Mouse (Mus musculus) hindbrain, embryonic 14.5 days (tissue): ENCODE results near the gene Lrrc45. TPM values are rescaled to one million over a fixed set of nuclear protein-coding genes. Genes with fewer than 3 reads are reported as not detected.
"Not testable (repeated sequence)": the region's sequence is repeated elsewhere in the genome, so short reads cannot be mapped to it uniquely, and the experiment has no call there.

ENCODE experiments used
- ATAC-seq: fragments of 200-750 bp; cut with Nextera tagmentation; 2 replicates; pipeline ENCODE4 v1.8.0; 2017; ENCODE audit warnings: moderate number of reproducible peaks, mild to moderate bottlenecking, moderate TSS enrichment, moderate library complexity; ENCODE audit not compliant: low FRiP score
- DNase-seq: peaks from one replicate; pipeline ENCODE4 v3.0.0-alpha.2; 2015; ENCODE audit warnings: low spot score
- H3K27ac ChIP-seq: fragments of 300-500 bp; sonication (generic); 2 replicates; pipeline ENCODE4 v1.5.1; 2014; ENCODE audit warnings: mild to moderate bottlenecking, moderate library complexity
- H3K27me3 ChIP-seq: fragments of 300-500 bp; sonication (generic); 2 replicates; pipeline ENCODE4 v1.6.1; 2014; ENCODE audit warnings: mild to moderate bottlenecking, low read length, mixed read lengths; ENCODE audit not compliant: control insufficient read depth, insufficient read depth
- H3K36me3 ChIP-seq: fragments of 300-500 bp; sonication (generic); replicated peaks from 2 replicates; pipeline ENCODE4 v1.6.1; 2014; ENCODE audit not compliant: control insufficient read depth, insufficient read depth
- H3K4me1 ChIP-seq: fragments of 300-500 bp; sonication (generic); replicated peaks from 2 replicates; pipeline ENCODE4 v1.6.1; 2014; ENCODE audit warnings: antibody characterized with exemption, low read length, mixed read lengths; ENCODE audit not compliant: control insufficient read depth, insufficient read depth
- H3K4me2 ChIP-seq: fragments of 300-500 bp; sonication (generic); replicated peaks from 2 replicates; pipeline ENCODE4 v1.6.1; 2014; ENCODE audit warnings: mild to moderate bottlenecking, moderate library complexity
- H3K4me3 ChIP-seq: fragments of 300-500 bp; sonication (generic); replicated peaks from 2 replicates; pipeline ENCODE4 v1.5.1; 2014; ENCODE audit warnings: mild to moderate bottlenecking, low read length
- H3K9ac ChIP-seq: fragments of 300-500 bp; sonication (generic); 2 replicates; pipeline ENCODE4 v1.6.1; 2014
- H3K9me3 ChIP-seq: fragments of 300-500 bp; sonication (generic); 2 replicates; pipeline ENCODE4 v1.6.1; 2016; ENCODE audit warnings: low read length; ENCODE audit not compliant: control insufficient read depth
- WGBS: fragments of 180-500 bp; shearing (Covaris S2); extraction: QIAGEN DNeasy Blood & Tissue Kit; methylation state at CpG from one replicate; pipeline ENCODE4 v1.1.7; 2014; 5-methylcytosine and 5-hydroxymethylcytosine counted together
- polyA plus RNA-seq: library from polyadenylated mRNA; unstranded; fragments of >200 nt; fragmentation: Nextera tagmentation; extraction: Ambion mirVana; gene quantifications from 2 replicates; pipeline ENCODE4 v1.2.1, GENCODE M21; 2014

Lrrc45 gene
- 52.7 and 56.5 TPM in 2 replicates for polyA plus RNA-seq

- DNase-seq (peak; percentile 97), ATAC-seq (peak; percentile 97)
- H3K4me1 ChIP-seq, result peaks cover 17% of the 10 kb centered on the region
- H3K9me3 ChIP-seq, result no peaks in the 10 kb centered on the region
- H3K4me3 ChIP-seq, result peak within 1 kb of the TSS; percentile 59
- H3K36me3 ChIP-seq, result peaks cover 45% of the 10 kb centered on the region
- H3K27ac ChIP-seq, result peak within 1 kb of the TSS; percentile 72
- H3K4me2 ChIP-seq, result peak within 1 kb of the TSS; percentile 99
- WGBS, result 3% methylated on average over 53 of the region's 53 CpGs
- H3K9ac ChIP-seq, result peak within 1 kb of the TSS; percentile 74
- H3K27me3 ChIP-seq, result no peaks in the 10 kb centered on the region
Measured at GRCm38 (mm10) chr11:120713580-120714518, at the start of gene Lrrc45, which contains the start of gene Cenpx. TSS of gene Lrrc45 (plus strand) at chr11:120713925. TSS of gene Cenpx (minus strand) at chr11:120713738.

GRCm38 (mm10) chr11:120665406-120665805, 48.3 kb upstream of the Lrrc45 start:
- Histone ChIP-seq H3K27me3 (peaks cover 36% of the 10 kb centered on the region), H3K4me3 (no peak overlapping the region), H3K36me3 (no peaks in the 10 kb centered on the region), H3K9me3 (no peaks in the 10 kb centered on the region), H3K4me1 (peaks cover 8% of the 10 kb centered on the region), H3K4me2 (no peak overlapping the region), H3K9ac (no peak overlapping the region), H3K27ac (no peak overlapping the region)
- WGBS, result 76% methylated on average over 3 of the region's 3 CpGs
- ATAC-seq (no peak), DNase-seq (no peak)

GRCm38 (mm10) chr11:120666617-120667016, 47.1 kb upstream of the Lrrc45 start:
- no peak overlapping the region for H3K27ac ChIP-seq
- H3K9ac ChIP-seq, result no peak overlapping the region

GRCm38 (mm10) chr11:120672687-120673593, 40.8 kb upstream of the Lrrc45 start, which contains the start of gene Aspscr1:
TSS of gene Aspscr1 (plus strand) at chr11:120672973.
- DNase-seq, result peak; percentile 96
- peaks cover 6% of the 10 kb centered on the region for H3K36me3 ChIP-seq
- 1% methylated on average over 77 of the region's 83 CpGs for WGBS
- H3K9ac ChIP-seq, result peak within 1 kb of the TSS; percentile 74
- H3K9me3 ChIP-seq, result no peaks in the 10 kb centered on the region
- H3K4me2 ChIP-seq, result peak within 1 kb of the TSS; percentile 76
- peak; percentile 98 for ATAC-seq
- H3K27ac ChIP-seq, result peak within 1 kb of the TSS; percentile 90
- peaks cover 12% of the 10 kb centered on the region for H3K4me1 ChIP-seq
- peak within 1 kb of the TSS; percentile 64 for H3K4me3 ChIP-seq
- no peaks in the 10 kb centered on the region for H3K27me3 ChIP-seq

More at GRCm38 (mm10) chr11:120666617-120667016, 47.1 kb upstream of the Lrrc45 start:
- no peaks in the 10 kb centered on the region for H3K9me3 ChIP-seq
- H3K4me2 ChIP-seq, result no peak overlapping the region
- ATAC-seq (no peak), DNase-seq (no peak)
- H3K27me3 ChIP-seq, result peaks cover 24% of the 10 kb centered on the region
- no peaks in the 10 kb centered on the region for H3K4me1 ChIP-seq
- H3K4me3 ChIP-seq, result no peak overlapping the region
- 9% methylated on average over 3 of the region's 3 CpGs for WGBS
- H3K36me3 ChIP-seq, result no peaks in the 10 kb centered on the region

GRCm38 (mm10) chr11:120673594-120674122, 40.1 kb upstream of the Lrrc45 start:
- Histone ChIP-seq H3K4me1 (peaks cover 12% of the 10 kb centered on the region), H3K4me2 (peak overlapping the region; percentile 76), H3K9ac (peak overlapping the region; percentile 74), H3K27ac (peak overlapping the region; percentile 90), H3K9me3 (no peaks in the 10 kb centered on the region), H3K4me3 (peak overlapping the region; percentile 64), H3K36me3 (peaks cover 13% of the 10 kb centered on the region), H3K27me3 (no peaks in the 10 kb centered on the region)
- ATAC-seq (peak; percentile 3; the same call in 1 of the 2 replicates), DNase-seq (no peak)
- 36% methylated on average over 12 of the region's 12 CpGs for WGBS

- H3K4me2 ChIP-seq, H3K27ac ChIP-seq, ATAC-seq, H3K9ac ChIP-seq, H3K4me3 ChIP-seq, DNase-seq, H3K27me3 ChIP-seq, H3K9me3 ChIP-seq: not testable (repeated sequence)
- 91% methylated on average over 3 of the region's 5 CpGs for WGBS
- peaks cover 12% of the 10 kb centered on the region for H3K4me1 ChIP-seq
- H3K36me3 ChIP-seq, result peaks cover 35% of the 10 kb centered on the region
Measured at GRCm38 (mm10) chr11:120675875-120676274, 37.9 kb upstream of the Lrrc45 start.

- 97% methylated on average over 4 of the region's 4 CpGs for WGBS
- H3K4me2 ChIP-seq, result no peak overlapping the region
- no peaks in the 10 kb centered on the region for H3K27me3 ChIP-seq
- H3K36me3 ChIP-seq, result peaks cover 42% of the 10 kb centered on the region
- DNase-seq, result no peak
- H3K9ac ChIP-seq, result no peak overlapping the region
- no peaks in the 10 kb centered on the region for H3K9me3 ChIP-seq
- no peak overlapping the region for H3K4me3 ChIP-seq
- no peak for ATAC-seq
- H3K4me1 ChIP-seq, result peaks cover 12% of the 10 kb centered on the region
- H3K27ac ChIP-seq, result no peak overlapping the region
Measured at GRCm38 (mm10) chr11:120676951-120677350, 36.8 kb upstream of the Lrrc45 start.

- no peaks in the 10 kb centered on the region for H3K9me3 ChIP-seq
- DNase-seq (no peak), ATAC-seq (no peak)
- H3K27me3 ChIP-seq, result no peaks in the 10 kb centered on the region
- H3K4me1 ChIP-seq, result no peaks in the 10 kb centered on the region
- H3K27ac ChIP-seq, result no peak overlapping the region
- H3K9ac ChIP-seq, result no peak overlapping the region
- H3K4me2 ChIP-seq, result no peak overlapping the region
- H3K4me3 ChIP-seq, result no peak overlapping the region
- H3K36me3 ChIP-seq, result peaks cover 63% of the 10 kb centered on the region
- 75% methylated on average over 3 of the region's 3 CpGs for WGBS
Measured at GRCm38 (mm10) chr11:120679909-120680308, 33.8 kb upstream of the Lrrc45 start.
